Mouse (Mus musculus): ENCODE data around the gene Arhgdig.

Arhgdig gene

DNA sequence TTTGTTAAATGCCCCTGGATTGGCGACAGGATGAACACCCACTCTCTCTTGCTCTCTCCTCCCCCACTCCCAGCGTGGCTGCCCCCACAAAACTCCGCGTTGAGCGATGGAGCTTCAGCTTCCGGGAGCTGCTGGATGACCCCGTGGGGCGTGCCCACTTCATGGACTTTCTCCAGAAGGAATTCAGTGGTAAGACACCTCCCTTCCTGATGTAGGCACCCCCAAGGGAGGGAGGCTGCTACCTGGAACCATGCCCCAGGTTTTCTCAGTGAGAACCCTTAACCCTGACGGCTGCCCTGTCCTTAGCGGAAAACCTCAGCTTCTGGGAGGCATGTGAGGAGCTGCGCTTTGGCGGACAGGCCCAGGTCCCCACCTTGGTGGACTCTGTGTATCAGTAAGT lies at the start of gene Arhgdig:
Arhgdig (minus strand) TSS at position 101 of the 400 bp plus-strand sequence.
- DNase-seq (ENCODE audit: low read depth, low spot score): no peak

DNA sequence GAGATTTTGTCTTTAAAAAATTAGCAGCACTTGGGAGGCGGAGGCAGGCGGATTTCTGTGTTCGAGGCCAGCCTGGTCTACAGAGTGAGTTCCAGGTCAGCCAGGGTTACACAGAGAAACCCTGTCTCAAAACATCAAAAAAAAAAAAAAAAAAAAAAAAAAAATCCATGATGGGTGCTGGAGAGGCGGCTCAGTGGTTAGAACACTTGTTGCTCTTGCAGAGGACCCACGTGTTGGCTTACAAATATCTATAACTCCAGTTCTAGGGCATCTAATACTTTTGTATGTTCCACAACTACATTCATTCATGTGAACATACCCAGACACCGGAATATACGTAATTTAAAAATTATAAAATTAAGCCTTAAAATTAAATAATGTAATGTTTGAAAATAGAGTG lies 47.7 kb upstream of the Arhgdig start:
- no peak for DNase-seq (ENCODE audit: low read depth, low spot score)

DNA sequence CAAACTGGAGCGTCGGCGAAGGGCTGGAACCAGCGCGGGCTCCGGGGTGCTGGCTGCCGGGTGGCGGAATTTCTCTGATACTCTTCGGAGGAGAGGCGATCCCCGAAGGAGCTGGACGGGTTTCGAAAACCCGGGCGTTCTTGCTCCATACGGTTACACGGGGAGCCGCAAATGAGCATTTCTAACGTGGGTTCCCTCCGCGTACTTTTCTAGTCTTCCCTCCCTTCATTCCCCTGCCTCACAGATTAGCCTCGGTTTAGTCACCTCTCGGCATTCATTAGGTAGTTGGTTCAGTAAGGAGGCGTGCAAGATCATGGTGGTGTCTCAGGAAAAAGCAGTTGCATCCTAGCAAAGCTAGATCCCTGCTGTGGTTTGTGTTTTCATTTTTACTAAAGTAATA lies 45.8 kb upstream of the Arhgdig start:
- DNase-seq (ENCODE audit: low read depth, low spot score): no peak

DNA sequence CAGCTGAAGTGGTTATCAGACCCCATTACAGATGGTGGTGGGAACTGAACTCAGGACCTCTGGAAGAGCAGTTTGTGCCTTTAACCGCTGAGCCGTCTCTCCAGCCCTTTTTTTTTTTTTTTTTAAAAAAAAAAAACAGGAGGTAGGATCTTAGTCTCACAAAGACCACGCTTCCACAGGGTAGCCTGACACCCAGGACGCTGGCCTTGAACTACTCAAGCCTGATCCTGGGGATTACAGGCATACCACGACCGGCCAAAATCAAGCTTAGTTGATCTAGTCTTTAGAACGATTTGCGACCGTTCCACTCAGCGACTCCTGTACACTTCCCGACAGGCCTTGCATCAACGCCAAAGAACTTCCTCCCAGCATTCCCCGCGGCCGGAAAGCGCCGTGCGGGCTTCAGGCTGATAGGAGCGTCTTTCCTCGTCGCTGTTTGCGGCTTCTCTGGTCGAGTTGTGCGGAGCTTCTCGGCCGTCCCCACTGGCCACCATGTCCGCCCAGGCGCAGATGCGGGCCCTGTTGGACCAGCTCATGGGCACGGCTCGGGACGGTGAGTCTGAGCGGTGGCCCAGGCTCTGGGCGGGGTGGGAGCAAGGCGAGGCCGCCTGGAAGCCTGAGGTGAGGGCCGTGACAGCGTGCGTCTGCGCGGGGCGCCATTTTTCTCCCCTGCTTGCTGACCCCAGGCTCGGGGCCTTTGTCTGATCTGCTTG lies 45.1 kb upstream of the Arhgdig start, which contains the start of gene Luc7l:
Luc7l (plus strand) TSS at position 358 of the 713 bp plus-strand sequence.
- DNase-seq (ENCODE audit: low read depth, low spot score): peak; percentile 94

DNA sequence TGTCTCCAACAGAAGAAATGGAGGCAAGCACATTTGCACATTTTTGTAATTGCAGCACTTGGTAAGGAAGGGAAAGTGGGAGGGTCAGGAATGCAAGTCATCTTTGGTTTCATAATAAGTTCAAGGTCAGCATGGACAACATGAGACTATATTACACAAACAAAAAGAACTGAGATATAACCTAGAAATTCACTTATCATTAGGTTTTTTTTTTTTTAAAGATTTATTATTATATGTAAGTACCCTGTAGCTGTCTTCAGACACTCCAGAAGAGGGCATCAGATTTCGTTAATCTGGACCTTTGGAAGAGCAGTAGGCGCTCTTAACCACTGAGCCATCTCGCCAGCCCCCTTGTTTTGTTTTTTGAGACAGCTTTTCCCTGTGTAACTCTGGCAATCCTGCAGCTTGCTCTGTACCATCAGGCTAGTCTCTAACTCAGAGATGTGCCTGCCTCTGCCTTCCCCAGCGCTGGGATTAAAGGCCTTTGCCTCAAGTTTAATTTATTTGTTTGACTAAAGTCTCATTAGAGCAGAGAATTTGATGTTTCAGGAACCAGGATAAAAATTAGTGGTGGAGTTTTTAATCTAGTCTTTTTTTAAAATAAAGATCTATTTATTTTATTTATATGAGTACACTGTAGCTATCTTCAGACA lies 44.4 kb upstream of the Arhgdig start:
- DNase-seq (ENCODE audit: low read depth, low spot score): no peak

DNA sequence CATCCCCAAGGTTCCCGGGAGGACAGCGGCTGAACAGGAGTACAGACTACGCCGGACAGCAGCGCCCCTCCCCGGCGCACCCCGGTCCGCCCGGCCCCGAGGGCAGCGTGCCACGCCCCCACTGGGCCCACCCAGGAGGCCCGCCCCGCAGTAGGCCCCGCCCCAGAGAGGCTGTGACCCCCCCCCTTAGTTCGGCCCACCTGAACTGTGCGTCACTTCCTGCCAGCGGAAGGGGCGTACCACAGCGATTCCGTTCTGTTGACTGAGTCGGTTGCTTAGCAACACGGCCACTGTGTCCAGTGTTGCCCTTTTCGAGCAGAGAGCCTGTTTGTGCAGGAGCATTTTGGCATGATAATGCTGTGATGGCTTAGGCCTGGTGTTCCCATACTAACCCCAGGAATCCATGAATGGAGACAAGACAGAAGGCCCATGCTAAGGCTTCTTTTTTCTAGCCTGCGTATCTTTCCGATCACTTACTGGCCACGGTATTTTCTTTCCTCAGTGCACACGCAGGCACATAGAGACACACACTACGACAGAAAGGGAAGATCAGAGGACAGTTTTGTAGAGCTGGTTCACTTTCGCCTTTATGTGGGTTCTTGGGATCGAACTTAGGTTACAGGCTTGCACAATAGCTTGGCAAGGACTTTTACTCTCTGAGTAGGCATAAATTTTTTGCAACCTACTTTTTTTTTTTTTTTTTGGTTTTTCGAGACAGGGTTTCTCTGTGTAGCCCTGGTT lies 36.7 kb upstream of the Arhgdig start, which contains the start of gene Fam234a:
Fam234a (minus strand) TSS at position 142 of the 741 bp plus-strand sequence.
- peak; percentile 94 for DNase-seq (ENCODE audit: low read depth, low spot score)

DNA sequence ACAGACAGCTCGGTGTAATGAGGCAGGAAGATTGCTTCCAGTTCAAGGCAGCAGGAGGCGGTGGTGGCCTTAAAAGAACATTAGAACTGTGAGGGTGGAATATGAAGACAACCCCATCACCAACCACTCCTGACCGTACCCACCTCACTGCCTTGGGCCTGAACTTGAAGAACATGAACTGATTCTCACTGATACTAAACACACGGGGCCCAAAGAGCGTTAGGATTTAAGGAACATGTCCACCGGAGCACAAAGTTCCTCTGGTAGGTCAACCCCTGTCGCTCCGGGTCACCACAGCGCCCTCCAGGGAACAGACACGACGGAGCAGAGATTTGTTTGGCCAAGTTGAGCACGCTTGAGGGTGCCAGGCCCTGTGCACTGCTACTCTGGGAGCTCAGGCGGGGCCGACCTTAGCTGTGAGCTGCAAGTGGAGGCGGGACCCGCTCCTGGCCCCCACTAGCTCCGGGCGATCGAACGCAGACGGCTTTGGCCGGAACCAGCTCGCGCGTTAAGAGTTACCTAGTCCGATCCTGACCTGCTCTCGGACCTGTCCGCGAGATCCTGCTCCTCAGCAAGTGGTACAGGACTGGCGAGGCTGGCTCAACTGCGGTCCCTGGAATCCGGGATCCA lies 36.0 kb upstream of the Arhgdig start:
- DNase-seq (ENCODE audit: low read depth, low spot score): no peak

DNA sequence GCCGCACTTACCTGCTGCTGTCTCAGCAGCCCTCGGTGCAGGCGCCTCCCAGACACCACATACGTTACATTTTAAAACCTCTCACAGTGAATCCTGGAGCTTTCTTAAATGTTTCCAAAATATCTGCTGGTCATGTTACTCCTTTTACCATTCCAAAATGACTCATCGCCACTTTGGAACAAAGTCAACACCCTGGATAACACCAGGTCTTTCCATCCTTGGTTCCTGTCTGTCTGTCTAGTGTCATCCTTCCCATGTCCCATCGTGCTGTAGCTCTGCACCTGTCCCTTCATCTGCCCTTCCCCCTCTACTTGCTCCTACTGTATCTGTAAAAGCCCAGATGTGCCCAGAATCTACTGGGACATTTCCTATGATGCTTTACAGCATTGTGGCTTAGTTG lies 33.4 kb upstream of the Arhgdig start:
- DNase-seq (ENCODE audit: low read depth, low spot score): no peak

DNA sequence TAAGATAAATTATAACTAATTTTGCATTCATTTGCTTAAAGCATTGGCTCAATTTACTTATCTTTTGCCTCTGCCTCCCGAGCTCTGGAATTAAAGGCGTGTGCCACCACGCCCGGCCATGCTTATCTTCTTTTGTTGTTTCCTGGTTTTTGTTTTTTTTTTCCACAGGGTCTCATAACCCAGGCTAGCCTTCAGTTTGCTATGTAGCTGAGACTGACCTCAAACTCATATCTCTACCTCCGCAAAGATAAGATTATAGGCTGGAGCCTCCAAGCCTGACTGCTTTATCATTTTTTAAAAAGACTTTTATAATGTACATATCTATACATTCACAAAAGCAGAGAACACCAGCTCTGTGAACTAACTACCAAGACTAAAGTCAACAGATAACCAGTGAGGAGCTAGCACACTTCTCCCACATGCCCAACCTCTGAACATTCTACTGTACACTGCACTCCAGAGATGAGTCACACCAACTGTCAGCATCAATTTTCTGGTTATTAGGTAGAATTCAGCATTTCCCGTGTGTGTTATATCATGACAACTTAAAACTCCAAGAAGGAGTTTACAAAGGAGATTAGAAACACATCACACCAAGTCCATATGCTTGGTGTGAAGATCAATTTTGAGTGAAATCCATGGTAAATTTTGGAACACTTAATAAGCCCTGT lies 32.7 kb upstream of the Arhgdig start:
- DNase-seq (ENCODE audit: low read depth, low spot score): no peak

DNA sequence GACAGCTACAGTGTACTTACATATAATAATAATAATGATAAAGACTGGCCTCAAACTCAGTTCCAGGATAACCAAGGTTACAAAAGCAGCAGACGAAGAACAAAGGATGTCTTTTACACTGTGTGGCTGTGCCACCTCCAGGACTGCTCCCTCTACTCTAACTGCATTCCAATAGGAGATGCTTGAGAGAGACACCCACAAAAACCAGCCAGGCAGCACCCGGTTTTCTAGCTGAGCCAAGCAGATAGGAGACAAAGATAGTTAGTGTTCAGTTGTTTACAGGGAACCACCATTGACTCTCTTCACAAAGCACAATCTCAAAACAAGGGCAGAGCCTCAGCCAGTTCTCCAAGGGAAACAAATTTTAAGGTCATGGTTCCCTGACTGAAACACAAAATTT lies 32.0 kb upstream of the Arhgdig start:
- no peak for DNase-seq (ENCODE audit: low read depth, low spot score)

DNA sequence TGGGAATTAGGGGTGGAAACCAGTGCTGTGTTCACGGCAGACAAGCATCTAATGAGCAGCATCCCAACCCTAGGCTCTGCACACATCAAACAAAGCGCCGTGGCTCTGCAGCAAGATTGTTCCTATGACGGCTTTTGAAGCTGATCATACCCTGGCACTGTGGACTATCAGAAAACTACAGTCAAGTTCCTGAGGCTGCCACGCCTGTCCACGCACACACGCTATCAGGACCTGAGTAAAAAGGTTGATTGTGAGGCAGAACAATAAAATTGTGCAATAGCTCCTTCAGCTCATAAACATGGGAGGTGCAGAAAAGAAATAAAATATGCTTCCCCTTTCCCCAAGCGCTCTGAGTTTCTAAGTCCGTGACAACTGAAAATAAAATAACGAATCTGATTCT lies 30.1 kb upstream of the Arhgdig start:
- no peak for DNase-seq (ENCODE audit: low read depth, low spot score)

DNA sequence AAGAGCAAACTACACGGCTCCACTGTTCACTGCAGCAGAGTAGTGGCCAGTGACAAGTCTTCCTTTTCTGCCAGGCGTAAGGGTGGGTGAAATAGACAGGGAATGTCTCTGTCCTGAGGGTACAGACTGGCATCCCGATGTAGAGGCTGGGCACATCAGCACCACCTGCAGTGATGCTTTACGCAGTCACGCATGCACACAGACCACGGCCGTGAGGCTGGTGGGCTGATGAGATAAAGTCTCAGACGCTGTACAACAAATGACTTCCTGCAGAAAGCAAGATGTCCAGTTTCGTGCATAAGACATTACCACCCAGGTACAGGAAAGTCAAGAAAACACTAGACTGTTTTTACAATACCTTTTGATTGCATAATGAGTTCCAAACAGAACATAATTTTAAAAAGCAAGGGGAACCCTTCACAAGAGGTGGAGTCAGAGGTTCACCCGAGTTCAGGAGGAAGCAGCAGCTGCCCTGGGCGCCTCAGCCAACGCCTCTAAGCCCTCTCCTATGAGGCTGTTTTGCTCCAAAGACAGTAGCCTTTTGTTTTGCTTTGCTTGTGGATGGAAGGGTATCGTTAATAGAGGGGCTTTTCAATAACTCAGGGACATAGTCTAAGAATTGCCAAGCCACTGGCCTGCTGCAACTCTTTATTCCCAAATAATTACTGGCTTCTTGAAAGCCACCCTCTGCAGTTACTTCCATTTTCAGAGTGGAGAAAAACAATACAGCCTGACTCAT lies 27.7 kb upstream of the Arhgdig start:
- no peak for DNase-seq (ENCODE audit: low read depth, low spot score)

DNA sequence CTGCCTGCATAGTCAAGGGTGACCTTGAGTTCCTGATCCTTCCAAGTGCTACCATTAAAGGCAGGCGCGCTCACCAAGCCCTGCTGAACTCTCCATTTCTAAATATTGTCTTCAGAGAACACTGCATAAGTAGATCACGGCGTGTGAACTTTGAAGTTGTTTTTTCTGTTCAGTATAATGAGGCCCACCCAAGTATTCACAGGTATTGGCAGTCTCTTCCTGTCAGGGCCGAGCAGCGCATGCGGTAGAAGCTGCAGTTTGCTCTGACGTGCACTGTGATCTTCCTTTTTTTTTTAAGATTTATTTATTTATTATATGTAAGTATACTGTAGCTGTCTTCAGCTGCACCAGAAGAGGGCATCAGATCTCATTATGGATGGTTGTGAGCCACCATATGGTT lies 26.8 kb upstream of the Arhgdig start:
- DNase-seq (ENCODE audit: low read depth, low spot score): no peak

DNA sequence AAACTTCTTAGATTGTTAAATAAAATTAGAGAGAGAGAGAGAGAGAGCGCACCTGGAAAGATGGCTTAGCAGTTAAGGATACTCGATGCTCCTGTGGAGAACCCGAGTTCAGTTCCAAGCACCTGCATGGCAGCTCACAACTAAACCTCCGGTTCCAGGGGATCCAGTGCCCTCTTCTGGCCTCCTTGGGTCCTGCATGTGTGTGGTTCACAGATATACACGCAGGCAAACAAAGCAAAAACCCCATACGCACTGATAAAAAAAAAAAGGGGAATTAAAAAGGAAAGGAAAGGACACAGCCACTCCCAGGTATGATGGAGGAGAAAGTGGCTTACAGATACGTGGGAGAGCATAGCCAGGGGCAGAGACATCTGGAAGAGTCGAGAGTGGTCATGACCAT lies 25.3 kb upstream of the Arhgdig start:
- DNase-seq (ENCODE audit: low read depth, low spot score): no peak

DNA sequence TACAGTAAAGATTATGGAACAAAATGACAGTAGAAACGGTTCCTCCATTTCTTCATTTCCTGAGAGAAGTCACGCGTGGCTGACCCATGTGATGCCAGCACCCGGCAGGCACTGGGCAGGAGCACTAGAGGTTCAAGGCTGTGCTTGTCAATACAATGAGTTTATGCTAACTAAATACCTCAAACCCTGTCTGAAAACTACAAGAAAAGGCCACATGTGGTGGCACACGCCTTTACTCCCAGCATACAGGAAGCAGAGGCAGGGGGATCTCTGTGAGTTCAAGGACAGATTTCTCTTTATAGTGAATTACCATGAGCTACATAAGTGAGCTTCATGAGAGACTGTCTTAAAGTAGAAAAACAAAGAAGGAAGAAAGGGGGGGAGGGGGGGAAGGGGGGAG lies 23.6 kb upstream of the Arhgdig start:
- DNase-seq (ENCODE audit: low read depth, low spot score): no peak

DNA sequence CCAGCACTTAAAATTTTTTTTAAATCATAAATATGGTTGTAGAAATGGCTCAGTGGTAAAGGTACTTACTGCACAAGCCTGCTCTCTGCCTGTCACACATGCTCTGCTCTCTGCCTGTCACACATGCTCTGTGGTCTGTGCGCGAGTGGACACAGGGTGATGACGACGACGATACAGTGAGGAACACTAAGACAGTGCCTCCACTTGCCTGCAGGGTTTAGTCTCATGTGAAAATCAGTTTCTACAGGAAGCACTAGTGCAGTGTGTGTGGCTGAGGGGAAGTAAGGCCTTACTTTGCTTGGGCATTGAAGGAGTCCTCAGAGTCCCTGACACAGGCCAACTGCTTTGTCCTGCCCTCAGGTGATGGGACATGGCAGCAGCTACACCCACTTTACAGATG lies 22.2 kb upstream of the Arhgdig start:
- no peak for DNase-seq (ENCODE audit: low read depth, low spot score)

DNA sequence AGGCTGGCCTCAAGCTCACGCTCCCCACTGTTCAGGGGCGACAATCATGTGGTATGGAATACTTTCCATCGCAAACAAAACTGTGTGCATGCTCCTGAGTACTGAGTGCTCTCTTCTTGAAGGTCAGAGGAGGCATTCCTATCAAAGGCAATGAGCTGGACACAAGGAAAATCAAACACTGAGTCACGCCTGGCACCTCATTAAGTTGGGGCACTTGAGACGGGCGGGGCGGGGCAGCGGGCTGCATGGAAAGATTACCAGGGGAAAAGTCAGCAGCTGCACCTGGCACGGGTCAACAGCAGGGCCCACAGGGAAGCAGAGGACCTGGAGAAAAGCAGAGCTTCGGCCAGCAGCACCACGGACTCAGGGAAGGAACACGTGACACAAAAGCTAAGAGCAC lies 17.6 kb upstream of the Arhgdig start:
- DNase-seq (ENCODE audit: low read depth, low spot score): no peak

DNA sequence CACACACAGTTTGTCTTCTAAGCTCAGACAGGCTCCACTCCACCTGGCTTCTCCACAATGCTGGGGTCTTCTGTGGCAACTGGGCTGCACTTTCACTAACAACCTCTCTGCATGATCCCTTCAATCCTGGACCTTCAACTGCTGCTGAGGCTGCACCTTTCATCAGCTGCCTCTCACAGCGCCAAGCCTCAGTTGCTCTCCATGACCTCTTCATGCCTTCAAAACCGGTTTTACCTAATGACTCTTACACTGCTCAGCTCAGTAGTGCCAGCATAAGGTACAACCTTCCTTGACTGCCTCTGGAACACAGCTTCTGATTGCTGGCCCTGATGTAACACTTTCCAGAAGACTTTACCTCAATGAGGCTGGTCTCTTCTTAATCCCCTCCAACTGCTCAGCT lies 13.9 kb upstream of the Arhgdig start:
- no peak for DNase-seq (ENCODE audit: low read depth, low spot score)

DNA sequence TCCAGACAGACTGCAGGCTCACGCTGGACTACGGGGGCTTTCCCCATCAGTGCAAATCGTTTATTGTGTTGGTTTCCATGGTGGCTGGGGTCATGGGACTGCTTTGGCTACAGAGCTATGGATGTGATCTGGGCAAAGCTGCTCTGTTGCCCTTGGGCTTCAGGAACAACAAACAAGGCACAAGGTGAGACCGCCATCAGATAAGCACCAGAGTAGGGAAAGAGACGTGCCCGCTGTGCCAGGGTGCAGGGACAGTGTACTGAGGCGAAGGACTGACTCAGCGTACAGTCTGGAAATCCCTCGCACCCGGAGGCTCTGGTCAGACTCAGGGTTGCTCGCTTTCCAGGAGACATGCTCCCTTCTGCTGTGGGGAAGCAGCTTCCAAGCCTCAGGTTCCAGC lies 5.1 kb upstream of the Arhgdig start:
- no peak for DNase-seq (ENCODE audit: low read depth, low spot score)

DNA sequence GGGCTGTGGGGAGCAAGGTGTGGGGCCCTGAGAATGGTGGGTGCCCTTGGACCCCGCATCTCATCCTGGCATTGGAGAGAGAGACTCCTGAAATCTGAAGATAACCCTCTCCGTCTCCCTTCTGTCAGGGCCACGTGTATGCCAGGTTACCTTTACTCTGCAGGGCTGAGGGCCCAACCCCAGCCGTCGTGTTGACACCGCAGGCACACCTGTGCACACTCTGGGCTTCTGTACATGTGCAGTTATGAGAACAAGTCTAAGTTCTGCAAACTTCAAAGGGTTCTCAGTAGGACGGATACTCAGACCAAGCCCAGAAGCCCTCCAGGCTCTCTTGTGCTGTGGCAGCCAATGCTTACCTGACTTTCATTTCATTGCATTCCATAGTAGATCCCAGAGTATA lies 4.7 kb upstream of the Arhgdig start:
- no peak for DNase-seq (ENCODE audit: low read depth, low spot score)

DNA sequence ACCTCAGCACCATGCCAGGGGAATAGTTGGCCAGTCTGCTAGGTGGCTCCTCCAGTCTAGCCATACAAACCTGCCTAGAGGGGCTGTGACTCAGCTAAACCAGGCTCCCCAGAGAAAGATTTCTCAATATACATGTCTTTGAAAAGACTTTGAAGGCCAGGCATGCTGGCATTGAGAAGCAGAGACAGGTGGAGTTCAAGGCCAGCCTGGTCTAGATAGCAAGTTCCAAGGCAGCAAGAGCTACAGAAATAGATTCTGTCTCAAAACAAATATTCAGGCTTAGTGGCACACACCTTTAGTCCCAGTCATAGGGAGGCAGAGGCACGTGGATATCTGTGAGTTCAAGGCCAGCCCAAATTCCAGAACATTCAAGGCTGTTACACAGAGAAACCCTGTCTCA lies 1.2 kb downstream of the Arhgdig start:
- DNase-seq (ENCODE audit: low read depth, low spot score): no peak
